Comparison of ENCODE assay signal across 8 mouse cellular contexts in genomic region chr2:119173991-119174651, GRCm38 (mm10). TPM values are rescaled to one million over a fixed set of nuclear protein-coding genes. Genes with fewer than 3 reads are reported as not detected.
A peak's percentile ranks its signal among the peaks of the same experiment; 100 is the strongest.
DNase-seq lines count a peak whose midpoint lies in the region; ATAC-seq and TF ChIP-seq lines count a peak whose summit lies in the region.
"Had no signal": no experiment of that assay in that cellular context is flagged by ENCODE, and none has a peak within 500 bp of the region (broad histone marks: within the 10 kb centered on the region; RNA-seq: fewer than 3 reads in every experiment).

Gm14137 (plus strand) TSS chr2:119174509.

- no peak within 1 kb of the TSS for H3K9ac ChIP-seq in lung, embryonic 15.5 days
- H3K9ac ChIP-seq in lung, postnatal 0 days (replicated peaks; ENCODE audit: low read depth), result no peak within 1 kb of the TSS
- no peak within 1 kb of the TSS for H3K9ac ChIP-seq in embryonic facial prominence, embryonic 14.5 days (ENCODE audit: low read depth, low read length)
- H3K9ac ChIP-seq in intestine, embryonic 15.5 days, result no peak within 1 kb of the TSS

- peak within 1 kb of the TSS; percentile 20; the same call in 1 of the 2 replicates for H3K27ac ChIP-seq in lung, embryonic 15.5 days
- no peak within 1 kb of the TSS for H3K27ac ChIP-seq in lung, postnatal 0 days (ENCODE audit: low read length)
- H3K27ac ChIP-seq in embryonic facial prominence, embryonic 14.5 days (replicated peaks; ENCODE audit: low read depth, low read length), result no peak within 1 kb of the TSS
- peak within 1 kb of the TSS; percentile 5; the same call in 1 of the 2 replicates for H3K27ac ChIP-seq in intestine, embryonic 15.5 days

- no peak for ATAC-seq in lung, embryonic 15.5 days (ENCODE audit: borderline replicate concordance, extremely low read depth, low FRiP score, low TSS enrichment)
- no peak for ATAC-seq in lung, postnatal 0 days
- peak; percentile 41; the same call in 1 of the 2 replicates for ATAC-seq in embryonic facial prominence, embryonic 14.5 days (ENCODE audit: low read depth)
- ATAC-seq in intestine, embryonic 15.5 days, result no peak

- no peak within 1 kb of the TSS for H3K4me3 ChIP-seq in lung, embryonic 15.5 days
- H3K4me3 ChIP-seq in lung, postnatal 0 days (ENCODE audit: low read depth, low read length), result no peak within 1 kb of the TSS
- H3K4me3 ChIP-seq in embryonic facial prominence, embryonic 14.5 days (ENCODE audit: low read depth, low read length), result no peak within 1 kb of the TSS
- no peak within 1 kb of the TSS for H3K4me3 ChIP-seq in intestine, embryonic 15.5 days (replicated peaks)

- H3K36me3 ChIP-seq in lung, embryonic 15.5 days, result 0 out of 2 replicates have a peak, but pooled peaks cover under 1% of the 10 kb centered on the region
- no peaks in the 10 kb centered on the region for H3K36me3 ChIP-seq in lung, postnatal 0 days (ENCODE audit: insufficient read depth, low read length)
- peaks cover 22% of the 10 kb centered on the region; the same call in 1 of the 2 replicates for H3K36me3 ChIP-seq in embryonic facial prominence, embryonic 14.5 days (ENCODE audit: control insufficient read depth, insufficient read depth, low read length)
- no peaks in the 10 kb centered on the region for H3K36me3 ChIP-seq in intestine, embryonic 15.5 days
- peaks cover 3% of the 10 kb centered on the region for H3K36me3 ChIP-seq in splenic B cell, adult 2 months (ENCODE audit: control insufficient read depth, insufficient read depth, low read length, poor library complexity, severe bottlenecking)

- no peaks in the 10 kb centered on the region for H3K27me3 ChIP-seq in lung, embryonic 15.5 days
- H3K27me3 ChIP-seq in lung, postnatal 0 days (replicated peaks; ENCODE audit: insufficient read depth, low read length), result no peaks in the 10 kb centered on the region
- no peaks in the 10 kb centered on the region for H3K27me3 ChIP-seq in embryonic facial prominence, embryonic 14.5 days (replicated peaks; ENCODE audit: control insufficient read depth, insufficient read depth, low read length)
- no peaks in the 10 kb centered on the region for H3K27me3 ChIP-seq in intestine, embryonic 15.5 days (replicated peaks)
- no peaks in the 10 kb centered on the region for H3K27me3 ChIP-seq in splenic B cell, adult 2 months (ENCODE audit: control insufficient read depth, insufficient read depth, low read length, poor library complexity, severe bottlenecking)

- H3K9me3 ChIP-seq in lung, embryonic 15.5 days, result no peaks in the 10 kb centered on the region
- no peaks in the 10 kb centered on the region for H3K9me3 ChIP-seq in lung, postnatal 0 days (ENCODE audit: low read length)
- H3K9me3 ChIP-seq in embryonic facial prominence, embryonic 14.5 days (ENCODE audit: control insufficient read depth, low read length), result no peaks in the 10 kb centered on the region
- no peaks in the 10 kb centered on the region for H3K9me3 ChIP-seq in intestine, embryonic 15.5 days

- 63% methylated on average over 8 of the region's 8 CpGs for WGBS in lung, embryonic 15.5 days
- 65% methylated on average over 8 of the region's 8 CpGs for WGBS in lung, postnatal 0 days
- WGBS in embryonic facial prominence, embryonic 14.5 days, result 26% methylated on average over 6 of the region's 8 CpGs
- 59% methylated on average over 8 of the region's 8 CpGs for WGBS in intestine, embryonic 15.5 days

- H3K4me2 ChIP-seq in lung, embryonic 15.5 days, result no peak within 1 kb of the TSS
- no peak within 1 kb of the TSS for H3K4me2 ChIP-seq in lung, postnatal 0 days (replicated peaks; ENCODE audit: low read depth, low read length)
- no peak within 1 kb of the TSS for H3K4me2 ChIP-seq in embryonic facial prominence, embryonic 14.5 days (ENCODE audit: low read depth, low read length)
- H3K4me2 ChIP-seq in intestine, embryonic 15.5 days (replicated peaks), result peak within 1 kb of the TSS; percentile 42; the same call in 1 of the 2 replicates

- no peak for DNase-seq in lung, postnatal 0 days (ENCODE audit: low spot score)
- DNase-seq in embryonic facial prominence, embryonic 14.5 days (ENCODE audit: low spot score), result no peak
- peak; percentile 58 for DNase-seq in splenic B cell, adult 2 months (ENCODE audit: low read depth, low spot score)
- no peak for DNase-seq in retina, embryonic 14.5 days (ENCODE audit: low spot score)
- no peak for DNase-seq in ovary, adult 18-20 months (ENCODE audit: low spot score)
- DNase-seq: gastrocnemius, postnatal 14 days had no signal

- H3K4me1 ChIP-seq in lung, embryonic 15.5 days, result peaks cover 17% of the 10 kb centered on the region
- no peaks in the 10 kb centered on the region for H3K4me1 ChIP-seq in lung, postnatal 0 days (ENCODE audit: insufficient read depth, low read depth, low read length)
- H3K4me1 ChIP-seq in embryonic facial prominence, embryonic 14.5 days (ENCODE audit: control insufficient read depth, insufficient read depth, low read length), result peaks cover 2% of the 10 kb centered on the region; the same call in 1 of the 2 replicates
- H3K4me1 ChIP-seq in intestine, embryonic 15.5 days (replicated peaks), result peaks cover 21% of the 10 kb centered on the region

- no peak for TF ChIP-seq CTCF in lung, postnatal 0 days (IDR thresholded peaks at IDR 0.05)

- TF ChIP-seq EP300 in lung, postnatal 0 days (IDR thresholded peaks at IDR 0.05), result no peak

RNA-seq across cellular contexts. Expression of gene Gm14137, which starts in this region (rescaled TPM):
- 0.45 and 0.48 TPM in 2 replicates for polyA plus RNA-seq in lung, embryonic 15.5 days (2015; fragmentation: Nextera tagmentation; extraction: Ambion mirVana)
- 0.12 and 0.13 TPM in 2 replicates for polyA plus RNA-seq in lung, postnatal 0 days (2015; fragmentation: Nextera tagmentation; extraction: Ambion mirVana)
- polyA plus RNA-seq in embryonic facial prominence, embryonic 14.5 days (2014; fragmentation: Nextera tagmentation; extraction: Ambion mirVana), result 0.48 and 1.1 TPM in 2 replicates
- 0.30 and 0.38 TPM in 2 replicates for polyA plus RNA-seq in intestine, embryonic 15.5 days (2015; fragmentation: Nextera tagmentation; extraction: Ambion mirVana)

Comparison
In these comparisons a context has a peak if more than half of its experiments do, and no peak if none do; other contexts are left out.
1. H3K27ac ChIP-seq: peak in lung, embryonic 15.5 days (single experiment) and intestine, embryonic 15.5 days (single experiment); none in lung, postnatal 0 days (single experiment) and embryonic facial prominence, embryonic 14.5 days (single experiment).